ENCODE assay signal across 15 mouse cellular contexts in the genomic region with DNA sequence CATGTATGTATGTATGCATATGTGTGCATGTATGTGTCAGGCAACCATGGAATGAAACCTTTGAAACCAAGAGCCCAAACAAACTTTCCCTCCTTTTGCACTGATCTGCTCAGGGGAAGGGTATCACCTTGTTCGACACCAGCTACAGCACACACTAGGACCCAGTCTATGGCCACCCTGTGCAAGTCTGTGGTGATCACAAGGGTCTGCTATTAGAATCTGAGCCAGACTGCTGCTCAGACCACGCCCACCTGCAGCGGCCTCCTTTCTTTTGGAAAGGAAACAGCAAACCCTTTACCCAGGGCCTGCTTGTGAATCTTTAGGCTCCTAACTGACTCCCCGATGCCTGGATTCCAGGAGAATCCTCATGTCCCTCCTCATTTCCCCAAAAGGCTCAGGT. TPM values are rescaled to one million over a fixed set of nuclear protein-coding genes. Genes with fewer than 3 reads are reported as not detected.
DNase-seq lines count a peak whose midpoint lies in the region; ATAC-seq and TF ChIP-seq lines count a peak whose summit lies in the region.
"Had no signal": no experiment of that assay in that cellular context is flagged by ENCODE, and none has a peak within 500 bp of the region (broad histone marks: within the 10 kb centered on the region; RNA-seq: fewer than 3 reads in every experiment).

No protein-coding gene starts in this region.

- peak overlapping the region; percentile 49; the same call in 1 of the 2 replicates for H3K4me2 ChIP-seq in forebrain, embryonic 13.5 days
- no peak overlapping the region for H3K4me2 ChIP-seq in hindbrain, embryonic 15.5 days
- H3K4me2 ChIP-seq in midbrain, postnatal 0 days (ENCODE audit: low read depth, low read length, poor library complexity, severe bottlenecking): no peak overlapping the region
- no peak overlapping the region for H3K4me2 ChIP-seq in liver, embryonic 12.5 days
- H3K4me2 ChIP-seq: embryonic facial prominence, embryonic 15.5 days; lung, embryonic 14.5 days had no signal

- H3K27ac ChIP-seq in forebrain, embryonic 13.5 days: peak overlapping the region; percentile 98
- H3K27ac ChIP-seq in hindbrain, embryonic 15.5 days (replicated peaks): peak overlapping the region; percentile 94
- peak overlapping the region; percentile 85 for H3K27ac ChIP-seq in midbrain, postnatal 0 days (ENCODE audit: low read depth, low read length)
- H3K27ac ChIP-seq in liver, embryonic 12.5 days: no peak overlapping the region
- H3K27ac ChIP-seq: embryonic facial prominence, embryonic 15.5 days; heart, adult 2 months; left cerebral cortex, adult 2 months had no signal

- peak; percentile 53 for ATAC-seq in forebrain, embryonic 13.5 days
- no peak; the same call in 1 of the 2 replicates for ATAC-seq in hindbrain, embryonic 15.5 days (ENCODE audit: low FRiP score, low read depth)
- no peak for ATAC-seq in midbrain, postnatal 0 days (ENCODE audit: low FRiP score)
- no peak for ATAC-seq in liver, embryonic 12.5 days

- peaks cover 50% of the 10 kb centered on the region for H3K4me1 ChIP-seq in forebrain, embryonic 13.5 days
- peaks cover 36% of the 10 kb centered on the region for H3K4me1 ChIP-seq in hindbrain, embryonic 15.5 days (replicated peaks)
- H3K4me1 ChIP-seq in midbrain, postnatal 0 days (ENCODE audit: insufficient read depth, low read length): peaks cover 7% of the 10 kb centered on the region; the same call in 1 of the 2 replicates
- peaks cover 4% of the 10 kb centered on the region; the same call in 1 of the 2 replicates for H3K4me1 ChIP-seq in liver, embryonic 12.5 days

- H3K9me3 ChIP-seq in forebrain, embryonic 13.5 days (replicated peaks): no peaks in the 10 kb centered on the region
- no peaks in the 10 kb centered on the region for H3K9me3 ChIP-seq in hindbrain, embryonic 15.5 days
- H3K9me3 ChIP-seq in midbrain, postnatal 0 days (ENCODE audit: low read length): no peaks in the 10 kb centered on the region
- no peaks in the 10 kb centered on the region for H3K9me3 ChIP-seq in liver, embryonic 12.5 days (replicated peaks)
- H3K9me3 ChIP-seq: embryonic facial prominence, embryonic 15.5 days had no signal

- no peaks in the 10 kb centered on the region for H3K27me3 ChIP-seq in forebrain, embryonic 13.5 days
- H3K27me3 ChIP-seq in hindbrain, embryonic 15.5 days: no peaks in the 10 kb centered on the region
- H3K27me3 ChIP-seq in midbrain, postnatal 0 days (ENCODE audit: insufficient read depth, low read length): no peaks in the 10 kb centered on the region
- H3K27me3 ChIP-seq in liver, embryonic 12.5 days (replicated peaks): no peaks in the 10 kb centered on the region; the same call in 1 of the 2 replicates
- H3K27me3 ChIP-seq: embryonic facial prominence, embryonic 15.5 days had no signal

- H3K9ac ChIP-seq in forebrain, embryonic 13.5 days: peak overlapping the region; percentile 56; the same call in 1 of the 2 replicates
- no peak overlapping the region for H3K9ac ChIP-seq in hindbrain, embryonic 15.5 days
- no peak overlapping the region for H3K9ac ChIP-seq in midbrain, postnatal 0 days (replicated peaks; ENCODE audit: low read length, poor library complexity, severe bottlenecking)
- H3K9ac ChIP-seq in liver, embryonic 12.5 days: no peak overlapping the region
- H3K9ac ChIP-seq: embryonic facial prominence, embryonic 15.5 days; lung, embryonic 14.5 days had no signal

- DNase-seq in cerebellum, postnatal 10 days: peak; percentile 34 to 40
- DNase-seq in cerebellum, postnatal 25 days: no peak
- DNase-seq in midbrain, postnatal 0 days (ENCODE audit: low spot score): no peak
- no peak for DNase-seq in layer of hippocampus, adult 8-10 months (ENCODE audit: low spot score in 2 of 2)
- DNase-seq in spleen, adult 12 weeks (ENCODE audit: low spot score): no peak
- DNase-seq: cerebellum, adult 11-12 months; heart, adult 2 months; heart, postnatal 14 days; liver had no signal

- 40% methylated on average over 4 of the region's 4 CpGs for WGBS in forebrain, embryonic 13.5 days
- WGBS in hindbrain, embryonic 15.5 days: 49% methylated on average over 4 of the region's 4 CpGs
- 58% methylated on average over 4 of the region's 4 CpGs for WGBS in midbrain, postnatal 0 days
- WGBS in liver, embryonic 12.5 days (ENCODE audit: insufficient replicate concordance): 61% methylated on average over 4 of the region's 4 CpGs

- no peak for TF ChIP-seq CTCF in midbrain, postnatal 0 days (IDR thresholded peaks at IDR 0.05)

- H3K4me3 ChIP-seq in forebrain, embryonic 13.5 days: no peak overlapping the region
- H3K4me3 ChIP-seq in hindbrain, embryonic 15.5 days: no peak overlapping the region
- no peak overlapping the region for H3K4me3 ChIP-seq in midbrain, postnatal 0 days (ENCODE audit: low read depth, low read length)
- H3K4me3 ChIP-seq in liver, embryonic 12.5 days: no peak overlapping the region
- H3K4me3 ChIP-seq: embryonic facial prominence, embryonic 15.5 days; heart, adult 2 months; left cerebral cortex, adult 2 months had no signal

- H3K36me3 ChIP-seq in forebrain, embryonic 13.5 days (ENCODE audit: poor library complexity, severe bottlenecking): no peaks in the 10 kb centered on the region
- no peaks in the 10 kb centered on the region for H3K36me3 ChIP-seq in hindbrain, embryonic 15.5 days
- no peaks in the 10 kb centered on the region for H3K36me3 ChIP-seq in midbrain, postnatal 0 days (ENCODE audit: insufficient read depth, low read length)
- no peaks in the 10 kb centered on the region for H3K36me3 ChIP-seq in liver, embryonic 12.5 days
- H3K36me3 ChIP-seq: embryonic facial prominence, embryonic 15.5 days had no signal

RNA-seq across cellular contexts. Expression of gene Kifc3, which starts 41.2 kb away (rescaled TPM):
- 8.2 and 8.3 TPM in 2 replicates for polyA plus RNA-seq in forebrain, embryonic 13.5 days (2015; fragmentation: Nextera tagmentation; extraction: Ambion mirVana)
- polyA plus RNA-seq in hindbrain, embryonic 15.5 days (2015; fragmentation: Nextera tagmentation; extraction: Ambion mirVana): 26.5 and 30.2 TPM in 2 replicates
- total RNA-seq in midbrain, postnatal 0 days (2014; rRNA removed): 57.0 and 60.6 TPM in 2 replicates
- polyA plus RNA-seq in midbrain, postnatal 0 days (2015; fragmentation: Nextera tagmentation; extraction: Ambion mirVana): 37.3 and 38.9 TPM in 2 replicates
- 6.2 and 8.8 TPM in 2 replicates for polyA plus RNA-seq in liver, embryonic 12.5 days (2016; fragmentation: Nextera tagmentation; extraction: Ambion mirVana)
- 10 to 100 TPM; 61.6 to 80.0 (median 69.9) TPM for total RNA-seq in layer of hippocampus, adult 8-10 months (2022)

Comparison
In these comparisons a context has a peak if more than half of its experiments do, and no peak if none do; other contexts are left out.
1. DNase-seq: peak in cerebellum, postnatal 10 days (2 of 2); none in cerebellum, postnatal 25 days (0 of 2), midbrain, postnatal 0 days (single experiment), layer of hippocampus, adult 8-10 months (0 of 2) and spleen, adult 12 weeks (single experiment).